Mouse (Mus musculus) CH12F3 (cell line): ENCODE results near the gene Ccdc124.

Experiments
- in situ Hi-C: fragments of 300-500 bp; cut with MboI; formaldehyde crosslinking; loops from 2 replicates; pipeline ENCODE4 v1.14.3; 2020; ENCODE audit warnings: low sequenced_read_pairs

Ccdc124 gene

DNA sequence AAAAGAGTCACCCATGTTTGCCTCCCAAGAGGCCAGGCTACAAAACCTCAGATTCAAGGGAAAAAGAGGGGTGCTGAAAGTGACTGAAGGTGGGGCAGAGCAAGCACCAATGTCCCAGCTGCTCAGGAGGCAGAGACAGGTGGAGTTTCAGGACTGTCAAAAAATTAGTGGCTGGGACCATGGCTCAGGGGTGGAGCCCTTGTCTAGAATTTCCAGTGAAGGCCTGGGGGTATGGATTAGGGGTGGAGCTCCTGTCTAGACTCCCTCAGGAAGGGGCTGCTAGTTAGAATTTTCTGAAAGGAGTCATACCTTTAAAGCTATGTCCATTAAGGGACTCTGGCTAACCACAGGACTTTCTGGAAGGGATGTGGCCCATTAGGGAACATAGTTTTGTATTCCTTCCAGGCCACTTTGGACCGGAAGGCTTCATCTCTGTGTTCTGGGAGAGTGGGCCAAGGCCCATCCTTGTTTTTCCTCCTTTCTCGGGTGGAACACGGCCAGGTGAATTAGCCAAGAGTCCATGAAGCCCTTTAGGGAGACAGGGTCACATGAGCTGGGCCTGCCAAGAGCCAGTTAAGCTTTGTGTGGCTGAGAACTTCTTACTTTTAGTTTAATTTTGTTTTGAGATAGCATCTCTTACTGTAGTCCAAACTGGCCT, 24.3 kb downstream of the Ccdc124 start:
- in situ Hi-C loops, result loop anchor here (10.0 kb wide), 1 partner anchor 135 kb away; the partner anchor contains the start of gene Gm3336

DNA sequence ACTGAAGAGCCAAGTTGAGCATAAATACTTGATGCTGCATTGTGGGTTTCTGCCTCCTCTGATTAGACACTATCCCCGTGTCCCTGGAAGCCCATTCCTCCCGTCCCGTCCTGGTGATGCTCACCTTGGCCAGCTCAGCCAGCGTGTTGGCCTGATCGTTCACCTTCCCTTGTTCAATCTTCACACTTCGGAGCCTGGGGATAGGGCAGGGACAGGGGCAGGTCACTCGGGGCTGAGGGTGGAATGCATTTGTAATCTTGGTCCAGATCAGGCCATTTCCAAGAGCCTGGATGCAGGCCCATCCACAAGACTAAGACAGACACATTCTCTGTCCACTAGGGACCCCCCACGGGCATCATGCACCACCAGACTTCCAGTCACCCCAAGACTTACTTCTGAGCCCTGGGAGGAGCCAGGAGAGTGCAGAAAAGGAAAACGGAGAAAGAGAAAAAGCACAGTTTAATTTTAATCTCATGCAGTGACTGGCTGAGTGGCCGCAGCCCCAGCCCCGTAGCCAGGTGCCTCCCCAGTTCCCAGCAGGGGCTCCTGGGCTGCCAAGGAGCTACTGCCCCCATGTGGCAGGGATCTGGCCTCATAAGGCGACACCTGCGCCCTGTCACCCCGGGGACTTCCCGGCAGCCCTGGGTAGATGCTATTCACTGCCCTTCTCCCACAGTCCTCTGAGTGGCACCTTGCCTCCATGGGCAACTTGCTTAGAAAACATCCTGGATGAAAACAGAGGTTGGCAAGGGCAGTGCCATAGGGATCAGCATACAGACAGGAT, 27.2 kb downstream of the Ccdc124 start:
- in situ Hi-C loops, result loop anchor here (10.0 kb wide), 1 partner anchor 132 kb away; the partner anchor contains the start of gene Gm3336

DNA sequence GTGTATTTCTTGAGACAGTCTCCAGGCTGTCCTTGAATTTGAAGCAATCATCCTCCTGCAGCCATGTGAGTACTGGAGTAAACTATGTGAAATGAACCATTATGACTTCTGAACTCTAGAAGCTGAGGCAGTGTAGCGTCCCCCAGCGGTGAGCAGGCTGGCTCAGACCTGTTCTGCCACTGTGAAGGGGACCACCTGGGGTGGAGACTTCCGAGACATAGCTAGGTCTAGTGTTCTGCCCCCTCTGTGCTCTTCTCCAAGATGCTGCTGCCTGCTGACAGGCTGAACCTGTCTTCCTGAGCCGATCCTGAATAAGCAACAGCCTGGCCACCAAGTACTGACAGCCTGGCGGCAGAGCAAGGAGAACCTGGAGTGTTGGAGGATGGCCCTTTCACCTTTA, 28.6 kb downstream of the Ccdc124 start:
- in situ Hi-C loops, result loop anchor here (10.0 kb wide), 1 partner anchor 130 kb away; the partner anchor contains the start of gene Gm3336

DNA sequence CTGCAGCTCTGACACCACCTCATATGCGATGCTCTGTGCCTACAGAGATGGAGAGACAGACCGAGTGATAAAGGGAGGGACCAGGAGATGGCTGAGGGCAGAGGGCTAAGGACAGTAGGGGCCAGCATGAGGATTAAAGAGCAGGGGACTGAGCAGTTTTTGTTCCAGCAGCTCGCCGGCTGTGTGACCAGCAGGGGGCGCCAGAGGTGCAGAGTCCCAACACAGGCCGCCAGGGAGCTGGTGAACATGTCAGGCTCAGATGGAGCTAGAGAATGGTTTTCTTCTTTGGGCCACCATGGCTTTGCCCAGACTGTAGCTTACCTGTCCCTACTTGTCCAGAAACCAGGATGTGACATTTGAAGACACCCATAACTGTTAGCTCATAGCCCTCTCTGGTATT, 29.2 kb downstream of the Ccdc124 start:
- in situ Hi-C loops, result loop anchor here (10.0 kb wide), 1 partner anchor 130 kb away; the partner anchor contains the start of gene Gm3336

DNA sequence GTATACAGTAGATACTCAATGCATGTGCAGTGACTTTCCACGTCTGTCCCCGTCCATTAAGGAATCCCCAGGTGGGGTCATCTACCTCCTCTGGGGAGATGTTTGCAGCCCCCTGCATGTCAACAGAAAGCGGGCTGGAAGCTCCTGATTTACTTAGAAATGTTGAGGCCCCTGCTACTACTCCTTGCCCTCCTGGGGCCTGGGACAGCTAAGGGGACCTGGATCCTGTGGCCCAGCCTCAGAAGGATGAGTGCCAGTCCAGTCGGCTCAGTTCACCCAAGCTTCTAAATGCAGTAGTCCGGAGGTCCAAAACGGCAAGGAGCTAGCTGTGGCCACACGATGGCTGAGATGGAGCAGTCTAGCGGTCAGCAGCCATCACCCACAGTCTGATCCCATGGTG, 29.8 kb downstream of the Ccdc124 start:
- in situ Hi-C loops, result loop anchor here (10.0 kb wide), 1 partner anchor 129 kb away; the partner anchor contains the start of gene Gm3336

DNA sequence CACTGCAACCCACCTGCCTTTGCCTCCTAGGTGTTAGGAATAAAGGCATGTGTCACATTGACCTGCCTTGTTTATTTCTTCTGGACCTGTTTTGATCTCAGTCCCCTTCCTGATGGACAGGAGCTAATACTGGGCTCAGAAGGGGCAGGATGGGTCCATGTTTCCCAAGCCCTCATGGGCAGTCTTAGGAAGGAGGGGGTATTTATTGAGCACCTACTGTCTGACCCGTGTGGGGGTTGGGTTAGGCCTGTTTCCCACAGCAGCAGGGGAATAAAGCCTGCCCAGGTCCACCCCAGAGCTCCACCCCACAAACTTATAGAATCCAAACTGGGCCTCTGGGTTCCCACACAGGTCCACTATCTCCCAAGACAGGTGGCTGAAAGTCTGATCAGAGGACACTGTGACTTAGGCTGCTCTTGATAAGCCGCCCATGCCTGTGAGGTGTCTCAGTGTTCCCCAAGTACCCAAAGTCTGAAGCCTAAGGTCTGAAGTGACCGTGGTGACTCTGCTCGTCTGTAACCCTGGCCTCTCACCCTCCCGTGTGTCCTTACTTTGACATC, 30.4 kb downstream of the Ccdc124 start:
- in situ Hi-C loops, result loop anchor here (10.0 kb wide), 1 partner anchor 128 kb away; the partner anchor contains the start of gene Gm3336

DNA sequence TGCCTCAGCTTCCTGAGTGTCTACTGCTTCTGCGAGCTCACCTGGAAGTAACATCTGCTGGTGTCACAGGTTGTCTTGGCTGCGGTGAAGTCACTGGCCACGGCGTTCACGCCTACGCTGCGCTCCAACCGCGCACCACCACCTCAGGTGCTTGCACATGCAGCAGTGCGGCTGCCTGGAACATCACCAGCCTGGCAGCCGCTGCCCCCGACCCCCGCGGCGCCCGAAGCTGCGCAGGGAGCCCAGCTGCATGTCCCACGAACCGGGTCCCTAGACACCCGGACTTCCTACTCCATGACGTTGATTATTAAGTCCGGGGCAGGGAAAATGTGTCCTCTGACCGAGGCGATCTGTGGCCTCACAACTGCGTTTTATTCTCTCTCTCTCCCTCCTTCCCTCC, 31.3 kb downstream of the Ccdc124 start:
- in situ Hi-C loops, result loop anchor here (10.0 kb wide), 1 partner anchor 128 kb away; the partner anchor contains the start of gene Gm3336

DNA sequence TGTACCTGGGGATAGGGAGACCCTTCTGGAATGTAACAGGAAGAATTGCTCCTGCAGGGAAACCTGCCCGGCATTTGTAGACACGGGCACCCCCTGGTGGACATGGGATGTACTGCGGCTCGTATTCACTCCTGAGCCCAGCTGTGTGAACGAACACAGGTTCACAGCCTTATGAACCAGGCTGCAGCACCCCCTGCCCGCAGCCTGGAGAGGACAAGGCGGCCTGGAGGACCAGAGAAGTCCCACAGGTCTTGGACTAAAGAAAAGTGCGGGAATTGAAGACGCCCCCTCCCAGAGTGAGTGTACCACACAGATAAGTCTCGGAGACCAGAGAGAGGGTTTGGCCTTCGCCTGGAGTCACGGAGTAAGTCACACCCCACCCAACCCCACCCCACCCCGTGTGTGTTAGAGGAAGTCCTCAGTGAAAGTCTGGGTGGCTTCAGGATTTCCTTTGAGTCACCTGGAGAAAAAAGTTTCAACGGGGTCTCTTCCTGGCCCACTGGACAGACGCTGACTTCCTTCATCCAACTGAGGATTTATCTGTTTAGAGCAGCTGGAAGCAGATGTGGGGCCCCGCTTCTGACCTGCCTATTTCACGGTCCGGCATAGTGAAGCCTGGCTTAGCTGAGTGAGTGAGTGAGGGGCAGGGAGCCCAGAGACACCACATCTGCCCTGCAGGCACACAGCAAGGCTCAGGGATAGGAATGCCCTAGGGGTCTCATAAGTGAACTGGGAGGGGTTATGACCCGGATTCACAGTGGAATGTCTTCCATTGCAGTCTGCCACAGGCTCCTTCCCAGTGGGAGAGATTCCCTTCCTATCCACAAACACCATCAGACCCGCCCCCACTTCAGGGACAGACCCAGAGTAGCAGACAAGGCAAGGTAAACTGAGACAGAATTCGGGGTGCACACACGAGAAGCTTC, 32.3 kb downstream of the Ccdc124 start:
- in situ Hi-C loops, result loop anchor here (10.0 kb wide), 1 partner anchor 127 kb away; the partner anchor contains the start of gene Gm3336

DNA sequence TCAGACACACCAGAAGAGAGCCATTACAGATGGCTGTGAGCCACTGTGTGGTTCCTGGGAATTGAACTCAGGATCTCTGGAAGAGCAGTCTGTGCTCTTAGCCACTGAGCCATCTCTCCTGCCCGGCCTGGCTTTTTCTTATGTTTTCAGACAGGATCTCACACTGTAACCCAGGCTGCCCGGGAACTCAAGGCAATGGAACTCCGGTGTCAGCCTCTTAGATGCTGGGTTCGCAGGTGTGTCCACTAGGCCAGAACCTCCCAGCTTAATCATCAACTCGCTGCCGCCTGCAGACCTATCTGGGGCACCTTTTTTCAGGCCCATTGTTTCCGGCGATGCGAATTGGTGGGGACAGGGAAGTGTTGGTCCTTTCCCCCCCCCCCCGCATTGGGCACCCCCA, 33.1 kb downstream of the Ccdc124 start:
- in situ Hi-C loops, result loop anchor here (10.0 kb wide), 1 partner anchor 126 kb away; the partner anchor contains the start of gene Gm3336

DNA sequence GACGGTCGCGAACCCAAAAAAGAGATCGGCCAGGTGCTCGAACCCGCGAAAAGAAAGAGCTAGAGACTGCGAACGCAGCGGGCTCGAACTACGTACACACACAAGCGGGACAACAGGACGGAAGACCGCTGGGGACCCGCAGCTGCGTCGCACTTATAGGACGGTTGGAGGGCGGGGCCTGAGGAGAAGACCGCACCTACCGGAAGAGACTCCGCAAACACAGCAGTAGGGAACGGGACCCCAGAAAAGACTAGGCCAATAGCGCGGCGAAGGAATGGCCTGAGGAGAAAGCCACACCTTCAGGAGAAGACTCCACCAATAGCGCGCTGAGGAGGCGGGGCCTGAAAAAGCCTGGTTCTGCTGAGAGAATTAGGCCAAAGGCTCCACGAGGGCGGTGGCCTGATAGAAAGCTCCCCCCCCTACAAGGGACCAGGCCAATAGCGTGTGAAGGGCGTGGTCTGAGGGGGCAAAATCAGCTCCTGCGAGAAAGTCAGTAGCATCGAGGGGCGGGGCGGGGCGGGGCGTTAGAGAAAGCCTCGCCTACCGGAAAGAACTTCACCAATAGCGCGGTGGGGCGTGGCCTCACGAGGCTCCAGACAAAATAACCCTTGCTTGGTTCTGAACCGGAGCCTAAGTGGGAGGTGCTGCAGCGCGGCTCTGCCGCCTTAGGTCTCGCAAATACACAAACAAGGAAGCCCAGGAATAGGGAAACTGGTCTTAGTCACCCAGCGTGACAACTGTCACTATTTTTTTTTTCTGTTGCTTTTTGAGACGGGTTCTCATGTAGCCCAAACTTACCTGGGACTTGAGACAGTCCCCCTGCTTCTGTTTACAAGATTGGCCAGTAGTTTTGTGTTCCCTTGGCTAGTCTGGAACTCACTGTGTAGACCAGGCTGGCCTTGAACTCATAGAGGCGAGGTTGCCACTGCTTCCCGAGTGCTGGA, 34.1 kb downstream of the Ccdc124 start, which contains the start of gene Arrdc2:
Gene Arrdc2, minus strand, starts transcription at position 313 of the 944 bp plus-strand sequence.
- in situ Hi-C loops, result loop anchor here (10.0 kb wide), 1 partner anchor 125 kb away; the partner anchor contains the start of gene Gm3336

DNA sequence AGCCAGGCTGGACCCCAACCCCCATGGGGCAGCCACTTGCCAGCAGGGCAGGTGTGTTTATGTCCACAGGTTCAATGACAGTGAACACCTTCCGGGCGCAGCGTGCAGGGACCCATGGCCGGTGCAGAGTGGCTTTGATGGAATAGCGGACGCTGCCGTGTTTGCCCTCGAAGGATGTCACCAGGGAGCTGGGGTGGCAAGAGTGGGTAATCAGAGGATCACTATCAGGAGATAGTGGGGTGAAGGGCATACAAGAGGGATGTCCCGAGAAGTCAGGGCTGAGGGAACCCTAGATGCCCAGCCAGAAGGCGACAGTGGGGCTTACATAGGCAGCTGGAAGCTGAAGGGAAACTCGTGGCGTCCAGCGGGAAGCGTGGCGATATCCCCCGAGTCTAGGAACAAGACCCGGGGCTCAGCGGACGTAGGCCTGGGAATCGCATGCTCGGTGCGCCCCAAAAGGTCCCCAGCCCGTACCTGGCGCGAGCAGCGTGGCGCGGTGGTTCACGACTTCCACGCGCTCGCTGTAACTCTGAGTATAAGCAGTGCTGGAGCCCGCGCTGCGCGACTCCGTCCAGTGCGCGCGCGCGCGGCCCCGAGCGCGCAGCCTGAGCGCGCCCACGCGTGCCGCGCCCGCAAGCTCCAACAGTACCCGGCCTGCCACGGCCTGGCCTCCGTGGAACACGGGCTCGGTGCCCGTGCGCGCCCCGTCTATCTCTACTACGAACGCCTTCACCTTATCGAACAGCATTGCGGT, 34.9 kb downstream of the Ccdc124 start:
- in situ Hi-C loops, result no loop called here

DNA sequence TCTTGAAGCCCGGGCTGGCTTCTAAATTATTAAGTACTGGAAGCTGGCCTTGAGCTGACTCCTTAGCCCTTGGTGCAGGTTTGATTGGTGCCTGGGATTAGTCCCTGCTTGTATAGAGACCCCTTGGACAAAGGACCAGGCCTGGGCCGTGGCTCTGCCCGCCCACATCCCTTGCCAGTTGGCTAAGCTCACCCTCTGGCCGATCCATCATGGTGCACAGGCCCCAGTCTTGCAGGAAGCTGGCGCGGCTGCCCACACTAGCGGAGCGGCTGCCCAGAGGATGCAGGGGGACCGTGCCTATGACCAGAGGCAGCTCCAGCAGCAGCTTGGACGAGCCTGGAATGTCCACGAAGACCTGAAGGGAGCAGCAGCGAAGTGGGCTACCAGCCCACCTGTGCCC, 37.1 kb downstream of the Ccdc124 start:
- in situ Hi-C loops, result no loop called here

DNA sequence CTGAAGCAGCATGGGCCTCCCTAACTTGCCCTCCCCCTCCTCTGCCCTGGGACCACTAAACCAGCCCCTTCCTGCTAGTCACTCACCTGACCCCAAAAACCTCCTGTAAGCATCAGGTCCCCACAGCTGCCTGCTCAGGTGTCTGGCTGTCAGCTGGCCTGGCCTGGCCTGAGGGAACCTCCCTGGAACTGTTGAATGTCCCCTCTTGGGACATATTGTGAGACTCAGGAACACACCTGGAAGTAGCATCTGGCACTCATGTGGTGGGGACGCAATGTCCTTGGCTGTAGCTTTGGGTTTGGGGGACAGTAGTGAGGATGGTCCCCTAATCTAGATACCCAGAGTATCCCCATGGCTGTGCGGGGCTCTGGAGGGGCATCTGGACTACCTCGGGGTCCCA, 39.7 kb downstream of the Ccdc124 start:
- in situ Hi-C loops, result no loop called here

DNA sequence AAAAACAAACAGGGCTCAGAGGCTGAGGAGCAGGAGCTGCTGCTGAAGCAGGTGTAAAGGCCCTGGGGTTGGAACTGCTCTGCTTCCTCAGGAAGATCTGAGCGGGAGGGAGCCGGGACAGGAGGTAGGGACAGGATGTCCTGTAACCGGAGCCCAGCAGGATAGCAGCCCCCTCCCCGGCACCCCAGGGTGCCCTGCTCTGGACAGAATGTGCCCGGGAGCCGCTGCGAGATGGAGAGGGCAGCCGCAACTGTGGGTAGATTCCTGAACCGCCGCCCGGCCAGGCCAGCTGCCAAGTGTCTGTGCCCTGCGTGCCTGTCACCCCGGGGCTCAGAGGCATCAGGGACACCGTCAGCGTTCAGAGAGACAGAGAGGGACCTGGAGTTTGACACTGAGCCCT, 40.2 kb downstream of the Ccdc124 start:
- in situ Hi-C loops, result no loop called here

DNA sequence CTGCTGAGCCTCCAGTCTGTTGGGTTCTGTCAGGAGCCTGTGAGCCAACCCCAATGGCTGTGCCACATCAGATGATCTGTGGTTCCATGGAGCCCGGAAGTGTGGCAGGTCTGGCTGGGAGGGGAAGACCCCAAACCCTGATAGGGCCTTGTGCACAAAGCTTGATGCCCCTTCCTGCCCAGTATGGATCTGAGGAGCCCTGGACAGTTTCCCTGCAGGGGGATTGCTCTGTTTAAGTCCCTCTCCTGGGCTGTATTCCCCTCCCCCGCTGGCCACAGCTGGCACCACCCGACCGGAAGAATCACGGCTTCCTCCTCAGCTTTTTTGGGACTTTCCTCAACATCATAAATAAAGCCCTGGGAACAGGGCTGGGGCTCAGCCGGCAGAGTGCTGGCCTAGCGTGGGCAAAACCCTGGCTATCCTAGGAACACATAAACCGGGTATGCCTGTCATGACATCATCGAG, 40.7 kb downstream of the Ccdc124 start:
- in situ Hi-C loops, result no loop called here

DNA sequence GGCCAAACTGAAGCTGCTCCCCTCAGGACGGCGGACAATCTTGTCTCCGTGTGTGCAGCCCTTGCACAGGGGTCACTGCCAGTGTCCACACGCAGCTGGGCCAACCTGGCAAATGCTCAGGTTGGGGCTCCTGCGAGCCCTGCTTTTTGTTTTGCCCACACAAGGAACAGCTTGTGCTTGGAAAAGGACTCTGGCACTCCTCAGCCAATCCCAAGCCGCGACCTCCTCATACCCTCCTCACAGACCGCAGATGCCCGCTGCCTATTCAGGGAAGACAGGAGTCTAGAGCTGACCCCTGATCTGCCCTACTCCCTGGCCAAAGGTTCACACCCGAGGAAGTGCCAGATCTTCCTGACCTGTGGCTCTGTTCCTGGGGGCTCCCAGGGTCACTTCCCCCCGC, 41.4 kb downstream of the Ccdc124 start:
- in situ Hi-C loops, result no loop called here

DNA sequence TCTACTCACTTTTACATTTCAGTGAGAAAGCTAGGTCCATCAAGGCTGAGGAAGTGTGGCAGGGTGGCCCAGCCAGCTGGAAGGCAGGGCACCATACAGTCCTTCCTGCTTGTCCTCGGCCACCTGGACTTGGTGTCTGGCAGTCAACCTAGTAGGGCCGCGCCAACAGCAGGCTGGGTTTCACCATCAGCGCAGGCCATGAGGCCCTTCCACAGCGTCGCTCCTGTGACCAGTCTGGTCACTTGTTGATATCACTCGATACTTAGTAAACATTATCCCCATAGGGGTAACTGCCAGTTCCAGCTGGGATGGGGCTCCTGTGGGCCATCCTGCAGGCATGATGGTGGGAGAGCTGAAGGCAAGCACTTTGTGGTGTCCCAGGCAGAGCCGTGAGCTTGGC, 42.2 kb downstream of the Ccdc124 start:
- in situ Hi-C loops, result no loop called here

DNA sequence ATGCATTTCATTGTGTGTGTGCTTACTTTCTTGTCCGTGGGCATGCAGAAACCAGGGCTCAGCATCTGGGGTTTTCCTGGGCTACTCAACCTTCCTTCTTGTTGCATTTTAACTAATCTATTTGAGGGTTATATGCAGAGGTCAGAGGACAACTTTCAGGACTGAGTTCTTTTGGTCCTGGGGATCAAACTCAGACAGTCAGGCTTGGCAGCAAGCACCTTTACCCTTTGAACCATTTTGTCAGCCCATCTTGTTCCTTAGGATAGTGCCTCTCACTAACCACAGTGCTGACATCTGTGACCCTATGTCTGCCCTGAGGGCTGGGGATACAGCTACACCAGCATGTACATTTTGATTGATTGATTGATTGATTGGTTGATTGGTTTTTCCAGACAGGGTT, 45.9 kb downstream of the Ccdc124 start:
- in situ Hi-C loops, result no loop called here
